Mouse (Mus musculus) lung, postnatal 0 days (tissue): ENCODE data around the gene Pax4.

Experiments used
- CTCF ChIP-seq: IDR thresholded peaks from 2 replicates; pipeline ENCODE4 v1.5.1; 2016; ENCODE audit warnings: antibody characterized with exemption, mild to moderate bottlenecking
- EP300 ChIP-seq: IDR thresholded peaks from 2 replicates; pipeline ENCODE4 v1.6.1; 2016; ENCODE audit warnings: antibody characterized with exemption, mild to moderate bottlenecking, control low read depth

GRCm38 (mm10) chr6:28428290-28428689, 20.9 kb downstream of the Pax4 start, which contains the start of gene Gcc1:
- no peak for TF ChIP-seq CTCF
- no peak for TF ChIP-seq EP300
